Mouse (Mus musculus) CH12.LX (cell line): ENCODE results near the gene Grap2.

ENCODE experiments used
- CTCF ChIP-seq, 2 experiments: IDR thresholded peaks in 1 of 2; conservative IDR thresholded peaks in 1 of 2; 2 replicates each; pipeline ENCODE4 v1.5.1; 2011 to 2012; ENCODE audit warnings: low read depth in 2 of 2, low read length in 2 of 2, improper control_type of control experiment in 1 of 2, inconsistent platforms in 1 of 2, mild to moderate bottlenecking in 1 of 2, moderate library complexity in 1 of 2
- HCFC1 ChIP-seq: IDR thresholded peaks from 2 replicates; pipeline ENCODE4 v1.6.1; 2012; ENCODE audit warnings: low read depth, mild to moderate bottlenecking, inconsistent platforms, low read length, improper control_type of control experiment
- MAZ ChIP-seq: IDR thresholded peaks from 2 replicates; pipeline ENCODE4 v1.6.1; 2012; ENCODE audit warnings: low read depth, mild to moderate bottlenecking, inconsistent platforms, low read length, improper control_type of control experiment, moderate library complexity
- POLR2A ChIP-seq: IDR thresholded peaks from 2 replicates; pipeline ENCODE4 v1.6.1; 2011; ENCODE audit warnings: low read depth, mild to moderate bottlenecking, improper control_type of control experiment, low read length
- POLR2AphosphoS2 ChIP-seq: IDR thresholded peaks from 2 replicates; pipeline ENCODE4 v1.6.1; 2011; ENCODE audit warnings: low read depth, low read length, improper control_type of control experiment

- TF ChIP-seq CTCF (conservative IDR thresholded peaks at IDR 0.05 in 1 of 2, IDR thresholded peaks at IDR 0.05 in 1 of 2; ENCODE audit: low read depth in 2 of 2, low read length in 2 of 2) (no peak), MAZ (no peak), POLR2AphosphoS2 (no peak), HCFC1 (no peak), POLR2A (no peak)
Observed at GRCm38 (mm10) chr15:80701481-80702257, 129.3 kb downstream of the Grap2 start.
